Mouse (Mus musculus) megakaryocyte, embryonic 14.5 days (primary cell): Measurements from ENCODE around the gene Ceacam16. TPM values are rescaled to one million over a fixed set of nuclear protein-coding genes. Genes with fewer than 3 reads are reported as not detected.

Experiments used
- H3K27me3 ChIP-seq: replicated peaks from 2 replicates; pipeline ENCODE3; 2012; ENCODE audit warnings: inconsistent platforms
- H3K36me3 ChIP-seq: replicated peaks from 2 replicates; pipeline ENCODE3; 2012; ENCODE audit warnings: low read length, inconsistent platforms, mixed read lengths
- H3K4me1 ChIP-seq: 2 replicates; pipeline ENCODE4 v1.6.1; 2012; ENCODE audit warnings: inconsistent platforms
- H3K4me3 ChIP-seq: replicated peaks from 2 replicates; pipeline ENCODE3; 2012; ENCODE audit warnings: moderate library complexity, mild to moderate bottlenecking, inconsistent platforms
- H3K9me3 ChIP-seq: 2 replicates; pipeline ENCODE4 v1.6.1; 2012; ENCODE audit warnings: inconsistent platforms
- FLI1 ChIP-seq: IDR thresholded peaks from 2 replicates; pipeline ENCODE4 v1.6.1; 2012; ENCODE audit warnings: low read length, inconsistent platforms, mixed read lengths
- GATA1 ChIP-seq: IDR thresholded peaks from 3 replicates; pipeline ENCODE4 v1.6.1; 2012; ENCODE audit warnings: mixed read lengths, low read length, inconsistent platforms, borderline replicate concordance
- polyA plus RNA-seq: library from polyadenylated mRNA; stranded (reverse); fragments of >175 nt; gene quantifications from 2 replicates; pipeline ENCODE4 v1.2.3, GENCODE M21; 2012; ENCODE audit warnings: low replicate concordance; ENCODE audit not compliant: insufficient read depth

Gene Ceacam16
- polyA plus RNA-seq, 1 experiment, result 2.0 TPM

GRCm38 (mm10) chr7:19867751-19868399 is 6.8 kb upstream of the Ceacam16 start:
- no peaks in the 10 kb centered on the region for H3K36me3 ChIP-seq
- no peaks in the 10 kb centered on the region for H3K9me3 ChIP-seq
- peaks cover 16% of the 10 kb centered on the region for H3K27me3 ChIP-seq
- H3K4me1 ChIP-seq, result peaks cover 50% of the 10 kb centered on the region
- no peak for TF ChIP-seq FLI1
- no peak for TF ChIP-seq GATA1
- H3K4me3 ChIP-seq, result no peak overlapping the region

GRCm38 (mm10) chr7:19866490-19866889 is 5.4 kb upstream of the Ceacam16 start:
- H3K4me1 ChIP-seq, result peaks cover 39% of the 10 kb centered on the region
- no peaks in the 10 kb centered on the region for H3K9me3 ChIP-seq
- peaks cover 16% of the 10 kb centered on the region for H3K27me3 ChIP-seq
- no peaks in the 10 kb centered on the region for H3K36me3 ChIP-seq
- H3K4me3 ChIP-seq, result no peak overlapping the region
- TF ChIP-seq FLI1 (no peak), GATA1 (no peak)

- no peak for TF ChIP-seq FLI1
- TF ChIP-seq GATA1, result no peak
- Histone ChIP-seq H3K4me3 (no peak overlapping the region), H3K4me1 (peaks cover 29% of the 10 kb centered on the region), H3K36me3 (no peaks in the 10 kb centered on the region), H3K27me3 (peaks cover 21% of the 10 kb centered on the region), H3K9me3 (no peaks in the 10 kb centered on the region)
Measured at GRCm38 (mm10) chr7:19865246-19866036, 4.3 kb upstream of the Ceacam16 start.

- Histone ChIP-seq H3K27me3 (peaks cover 30% of the 10 kb centered on the region), H3K36me3 (no peaks in the 10 kb centered on the region), H3K4me3 (no peak overlapping the region), H3K4me1 (peaks cover 33% of the 10 kb centered on the region), H3K9me3 (no peaks in the 10 kb centered on the region)
- TF ChIP-seq GATA1 (no peak), FLI1 (no peak)
Measured at GRCm38 (mm10) chr7:19864241-19864640, 3.1 kb upstream of the Ceacam16 start.

GRCm38 (mm10) chr7:19859740-19860139 is 1.4 kb downstream of the Ceacam16 start:
- peaks cover 27% of the 10 kb centered on the region for H3K4me1 ChIP-seq
- H3K27me3 ChIP-seq, result peaks cover 56% of the 10 kb centered on the region
- no peak overlapping the region for H3K4me3 ChIP-seq
- H3K9me3 ChIP-seq, result no peaks in the 10 kb centered on the region
- no peaks in the 10 kb centered on the region for H3K36me3 ChIP-seq
- no peak for TF ChIP-seq FLI1
- TF ChIP-seq GATA1, result no peak

- Histone ChIP-seq H3K27me3 (peaks cover 77% of the 10 kb centered on the region), H3K4me1 (peaks cover 27% of the 10 kb centered on the region), H3K4me3 (no peak overlapping the region), H3K36me3 (no peaks in the 10 kb centered on the region), H3K9me3 (no peaks in the 10 kb centered on the region)
- TF ChIP-seq FLI1, result no peak
- TF ChIP-seq GATA1, result no peak
Measured at GRCm38 (mm10) chr7:19856283-19856682, 4.8 kb downstream of the Ceacam16 start.

- Histone ChIP-seq H3K9me3 (no peaks in the 10 kb centered on the region), H3K27me3 (peaks cover 78% of the 10 kb centered on the region), H3K4me3 (no peak overlapping the region), H3K4me1 (peaks cover 27% of the 10 kb centered on the region), H3K36me3 (no peaks in the 10 kb centered on the region)
- TF ChIP-seq GATA1 (no peak), FLI1 (no peak)
Measured at GRCm38 (mm10) chr7:19855663-19856062, 5.4 kb downstream of the Ceacam16 start.

GRCm38 (mm10) chr7:19853526-19853925 is 7.6 kb downstream of the Ceacam16 start:
- no peaks in the 10 kb centered on the region for H3K36me3 ChIP-seq
- peaks cover 20% of the 10 kb centered on the region for H3K4me1 ChIP-seq

GRCm38 (mm10) chr7:19851858-19852570 is 9.1 kb downstream of the Ceacam16 start, which contains the start of gene Gm19345:
Gm19345 (plus strand) TSS chr7:19852003.
- peaks cover 32% of the 10 kb centered on the region for H3K4me1 ChIP-seq
- peaks cover 62% of the 10 kb centered on the region for H3K27me3 ChIP-seq
- H3K4me3 ChIP-seq, result peak within 1 kb of the TSS; percentile 64
- peaks cover 4% of the 10 kb centered on the region for H3K9me3 ChIP-seq
- H3K36me3 ChIP-seq, result no peaks in the 10 kb centered on the region
- TF ChIP-seq FLI1 (no peak), GATA1 (no peak)

More at GRCm38 (mm10) chr7:19853526-19853925, 7.6 kb downstream of the Ceacam16 start:
- Histone ChIP-seq H3K4me3 (no peak overlapping the region), H3K9me3 (peaks cover 4% of the 10 kb centered on the region), H3K27me3 (peaks cover 69% of the 10 kb centered on the region)
- TF ChIP-seq GATA1 (no peak), FLI1 (no peak)

- H3K4me3 ChIP-seq, result peak overlapping the region; percentile 35
- no peak for TF ChIP-seq GATA1
- TF ChIP-seq FLI1, result no peak
- peaks cover 17% of the 10 kb centered on the region for H3K27me3 ChIP-seq
- peaks cover 56% of the 10 kb centered on the region for H3K4me1 ChIP-seq
- no peaks in the 10 kb centered on the region for H3K9me3 ChIP-seq
- H3K36me3 ChIP-seq, result no peaks in the 10 kb centered on the region
Measured at GRCm38 (mm10) chr7:19844521-19845171, 16.5 kb downstream of the Ceacam16 start.
